Comparison of ENCODE assay signal across 17 mouse cellular contexts in the genomic region with DNA sequence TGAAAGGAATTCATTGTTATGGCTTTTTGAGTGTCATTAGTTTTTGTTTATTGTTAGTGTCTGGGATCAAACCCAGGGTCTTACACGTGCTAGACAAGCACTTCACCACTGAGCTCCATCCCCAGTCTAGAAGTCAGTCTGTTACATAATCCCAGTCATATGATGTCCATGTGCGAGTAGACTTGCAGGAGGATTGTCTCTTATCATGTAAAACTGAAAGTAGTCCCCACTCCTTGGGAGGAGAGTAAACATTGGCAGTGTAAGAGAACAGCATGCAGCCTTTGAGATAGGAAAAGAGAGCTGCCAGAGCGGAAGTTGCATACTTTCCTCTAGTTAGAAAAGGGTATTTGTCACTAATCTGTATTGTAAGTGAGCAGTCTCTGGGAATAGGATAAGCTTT. TPM values are rescaled to one million over a fixed set of nuclear protein-coding genes. Genes with fewer than 3 reads are reported as not detected.
DNase-seq lines count a peak whose midpoint lies in the region; ATAC-seq and TF ChIP-seq lines count a peak whose summit lies in the region.
"Had no signal": no experiment of that assay in that cellular context is flagged by ENCODE, and none has a peak within 500 bp of the region (broad histone marks: within the 10 kb centered on the region; RNA-seq: fewer than 3 reads in every experiment).

No protein-coding gene starts in this region.

- H3K4me2 ChIP-seq in hindbrain, embryonic 11.5 days (replicated peaks; ENCODE audit: low read depth, low read length): no peak overlapping the region
- H3K4me2 ChIP-seq: liver, embryonic 13.5 days had no signal

- WGBS in hindbrain, embryonic 11.5 days: 75% methylated on average over 3 of the region's 3 CpGs

- no peak overlapping the region for H3K4me3 ChIP-seq in hindbrain, embryonic 11.5 days (ENCODE audit: low read depth, low read length)
- no peak overlapping the region for H3K4me3 ChIP-seq in gastrocnemius, adult 2 months
- H3K4me3 ChIP-seq: hindbrain, embryonic 10.5 days; liver, embryonic 13.5 days had no signal

- ATAC-seq in hindbrain, embryonic 11.5 days (ENCODE audit: low FRiP score): no peak
- ATAC-seq: forebrain, postnatal 0 days had no signal

- H3K36me3 ChIP-seq in hindbrain, embryonic 11.5 days (ENCODE audit: control insufficient read depth, insufficient read depth, low read length): peaks cover 11% of the 10 kb centered on the region; the same call in 1 of the 2 replicates

- H3K9ac ChIP-seq in hindbrain, embryonic 11.5 days (ENCODE audit: low read depth, low read length): no peak overlapping the region
- H3K9ac ChIP-seq: forebrain, postnatal 0 days; liver, embryonic 13.5 days had no signal

- intact Hi-C loops in heart, postnatal 25 days (cut with DNase I): no loop called here
- intact Hi-C loops in heart, postnatal 36 days (cut with DNase I): no loop called here
- intact Hi-C loops in gastrocnemius, adult 2 months (cut with DNase I): no loop called here

- no peaks in the 10 kb centered on the region for H3K27me3 ChIP-seq in hindbrain, embryonic 11.5 days (ENCODE audit: control insufficient read depth, insufficient read depth, low read length)
- H3K27me3 ChIP-seq: liver, embryonic 13.5 days had no signal

- no peaks in the 10 kb centered on the region for H3K4me1 ChIP-seq in hindbrain, embryonic 11.5 days (replicated peaks; ENCODE audit: control insufficient read depth, insufficient read depth, low read length)
- H3K4me1 ChIP-seq: hindbrain, embryonic 10.5 days; liver, embryonic 13.5 days had no signal

- no peaks in the 10 kb centered on the region for H3K9me3 ChIP-seq in hindbrain, embryonic 11.5 days (ENCODE audit: control insufficient read depth, low read length)
- H3K9me3 ChIP-seq: hindbrain, embryonic 10.5 days; liver, embryonic 13.5 days had no signal

- TF ChIP-seq CTCF in gastrocnemius, adult 2 months (IDR thresholded peaks at IDR 0.05): no peak

- DNase-seq in heart, adult 8-10 months (ENCODE audit: low spot score): peak; percentile 55
- DNase-seq in heart, postnatal 25 days (ENCODE audit: low spot score): no peak
- DNase-seq in R1 (ENCODE audit: low read depth, low spot score): peak; percentile 38
- DNase-seq in heart, postnatal 36 days: peak; percentile 2 to 13
- peak; percentile 81 for DNase-seq in lung, postnatal 36 days
- DNase-seq in hindbrain, embryonic 11.5 days (ENCODE audit: low spot score): no peak
- DNase-seq in gastrocnemius, adult 2 months: no peak
- DNase-seq in left cerebral cortex, adult 9 months (ENCODE audit: low spot score in 2 of 2): no peak
- DNase-seq: adrenal gland, adult 8-10 months; cerebellum, adult 9-10 months; embryo, embryonic 11 days; forebrain, postnatal 0 days; gastrocnemius, postnatal 14 days; kidney, adult 18-20 months; liver, embryonic 13.5 days; right cerebral cortex, adult 18-20 months had no signal

- H3K27ac ChIP-seq in hindbrain, embryonic 11.5 days (ENCODE audit: low read depth, low read length): no peak overlapping the region
- H3K27ac ChIP-seq in gastrocnemius, adult 2 months: no peak overlapping the region
- H3K27ac ChIP-seq: hindbrain, embryonic 10.5 days; liver, embryonic 13.5 days had no signal

RNA-seq across cellular contexts. Expression of a gene that starts 20.2 kb away (rescaled TPM):
- 10 to 100 TPM; 36.4 to 41.1 (median 38.2) TPM for total RNA-seq in heart, adult 8-10 months (2022)
- 10 to 100 TPM; 39.3 to 41.5 TPM for total RNA-seq in heart, postnatal 25 days (2021)
- 10 to 100 TPM; 41.4 to 43.2 TPM for total RNA-seq in heart, postnatal 36 days (2021)
- 64.3 and 71.5 TPM in 2 replicates for polyA plus RNA-seq in hindbrain, embryonic 11.5 days (2014; fragmentation: Nextera tagmentation; extraction: Ambion mirVana)
- total RNA-seq in gastrocnemius, adult 2 months (2021): 10 to 100 TPM; 32.2 to 33.7 TPM

RNA-seq across cellular contexts. Expression of a gene that starts 42.9 kb away (rescaled TPM):
- total RNA-seq in heart, adult 8-10 months (2022): 1 to 10 TPM; 1.4 to 2.5 (median 2.0) TPM
- 1 to 10 TPM in 1 of 2 experiments, under 1 TPM in 1; 0.99 to 1.0 TPM for total RNA-seq in heart, postnatal 25 days (2021)
- total RNA-seq in heart, postnatal 36 days (2021): 1 to 10 TPM; 1.8 to 1.9 TPM
- polyA plus RNA-seq in hindbrain, embryonic 11.5 days (2014; fragmentation: Nextera tagmentation; extraction: Ambion mirVana): 1.1 and 2.0 TPM in 2 replicates
- under 1 TPM; 0.22 to 0.33 TPM for total RNA-seq in gastrocnemius, adult 2 months (2021)

Comparison
In these comparisons a context has a peak if more than half of its experiments do, and no peak if none do; other contexts are left out.
1. DNase-seq: peak in heart, adult 8-10 months (single experiment), R1 (single experiment), heart, postnatal 36 days (2 of 2) and lung, postnatal 36 days (single experiment); none in heart, postnatal 25 days (single experiment), hindbrain, embryonic 11.5 days (single experiment), gastrocnemius, adult 2 months (single experiment) and left cerebral cortex, adult 9 months (0 of 2).